In the genomic region with DNA sequence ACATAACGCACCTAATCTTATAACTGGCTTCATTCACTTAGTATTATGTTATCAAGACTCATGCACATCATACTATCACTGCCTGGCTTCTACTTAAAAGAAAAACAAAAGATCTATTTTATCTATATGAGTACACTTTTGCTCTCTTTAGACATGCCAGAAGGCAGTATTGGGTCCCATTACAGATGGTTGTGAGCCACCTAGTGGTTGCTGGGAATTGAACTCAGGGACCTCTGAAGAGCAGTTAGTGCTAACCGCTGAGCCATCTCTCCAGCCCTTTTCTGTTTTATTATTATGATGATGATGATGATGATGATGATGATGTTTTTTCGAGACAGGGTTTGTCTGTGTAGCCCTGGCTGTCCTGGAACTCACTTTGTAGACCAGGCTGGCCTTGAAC, we compare ENCODE assay signal across 8 mouse cellular contexts. TPM values are rescaled to one million over a fixed set of nuclear protein-coding genes. Genes with fewer than 3 reads are reported as not detected.
DNase-seq lines count a peak whose midpoint lies in the region; ATAC-seq and TF ChIP-seq lines count a peak whose summit lies in the region.

No protein-coding gene starts in this region.

- H3K4me3 ChIP-seq in midbrain, postnatal 0 days (ENCODE audit: low read depth, low read length) = no peak overlapping the region
- no peak overlapping the region for H3K4me3 ChIP-seq in midbrain, embryonic 10.5 days

- H3K9ac ChIP-seq in midbrain, postnatal 0 days (replicated peaks; ENCODE audit: low read length, poor library complexity, severe bottlenecking) = no peak overlapping the region

- no peaks in the 10 kb centered on the region for H3K36me3 ChIP-seq in midbrain, postnatal 0 days (ENCODE audit: insufficient read depth, low read length)
- no peaks in the 10 kb centered on the region for H3K36me3 ChIP-seq in midbrain, embryonic 10.5 days

- no peaks in the 10 kb centered on the region for H3K9me3 ChIP-seq in midbrain, postnatal 0 days (ENCODE audit: low read length)
- no peaks in the 10 kb centered on the region for H3K9me3 ChIP-seq in midbrain, embryonic 10.5 days (replicated peaks)

- H3K27ac ChIP-seq in midbrain, postnatal 0 days (ENCODE audit: low read depth, low read length) = no peak overlapping the region
- H3K27ac ChIP-seq in midbrain, embryonic 10.5 days (replicated peaks) = no peak overlapping the region

- no peaks in the 10 kb centered on the region for H3K27me3 ChIP-seq in midbrain, postnatal 0 days (ENCODE audit: insufficient read depth, low read length)
- no peaks in the 10 kb centered on the region for H3K27me3 ChIP-seq in midbrain, embryonic 10.5 days (ENCODE audit: low read depth, poor library complexity, severe bottlenecking)

- peak; percentile 43 to 69 for DNase-seq in cerebellum, postnatal 25 days
- DNase-seq in cerebellum, adult 9-10 months = no peak
- DNase-seq in midbrain, postnatal 0 days (ENCODE audit: low spot score) = peak; percentile 43
- DNase-seq in midbrain, embryonic 10.5 days (ENCODE audit: low spot score) = no peak
- DNase-seq in heart, postnatal 10 days = peak; percentile 54 to 64
- DNase-seq in lung, postnatal 14 days = peak; percentile 57
- DNase-seq in left cerebral cortex, postnatal 10 days (ENCODE audit: extremely low spot score in 1 of 2, low spot score in 2 of 2) = no peak

- no peak for ATAC-seq in midbrain, postnatal 0 days (ENCODE audit: low FRiP score)
- no peak for ATAC-seq in granulocyte monocyte progenitor cell, adult 5-6 weeks (replicated peaks; ENCODE audit: poor library complexity, severe bottlenecking)

- intact Hi-C loops in heart, postnatal 10 days (cut with DNase I) = loop anchor here (1.0 to 2.0 kb wide), 2 partner anchors 136 to 189 kb away; no protein-coding TSS in a partner anchor
- intact Hi-C loops in left cerebral cortex, postnatal 10 days (cut with DNase I) = loop anchor here (5.0 kb wide), 1 partner anchor 136 kb away; no protein-coding TSS in a partner anchor

- peak; percentile 72 for TF ChIP-seq CTCF in midbrain, postnatal 0 days (IDR thresholded peaks at IDR 0.05)

- no peak overlapping the region for H3K4me2 ChIP-seq in midbrain, postnatal 0 days (ENCODE audit: low read depth, low read length, poor library complexity, severe bottlenecking)

- H3K4me1 ChIP-seq in midbrain, postnatal 0 days (ENCODE audit: insufficient read depth, low read length) = no peaks in the 10 kb centered on the region
- H3K4me1 ChIP-seq in midbrain, embryonic 10.5 days = no peaks in the 10 kb centered on the region

- 42% methylated on average over 3 of the region's 3 CpGs for WGBS in midbrain, postnatal 0 days
- 49% methylated on average over 3 of the region's 3 CpGs for WGBS in midbrain, embryonic 10.5 days

RNA-seq across cellular contexts. Expression of gene Srcap, which starts 13.4 kb away (rescaled TPM):
- 31.7 and 50.8 TPM in 2 replicates for total RNA-seq in midbrain, postnatal 0 days (2014; rRNA removed)
- polyA plus RNA-seq in midbrain, postnatal 0 days (2015; fragmentation: Nextera tagmentation; extraction: Ambion mirVana) = 25.9 and 30.4 TPM in 2 replicates
- 52.6 and 56.1 TPM in 2 replicates for polyA plus RNA-seq in midbrain, embryonic 10.5 days (2016; fragmentation: Nextera tagmentation; extraction: Ambion mirVana)
- 10 to 100 TPM; 67.8 to 74.8 TPM for total RNA-seq in heart, postnatal 10 days (2021)
- 139 and 145 TPM in 2 replicates for total RNA-seq in granulocyte monocyte progenitor cell, adult 5-6 weeks (2014; fragmentation: Nextera tagmentation)
- total RNA-seq in granulocyte monocyte progenitor cell, adult 5-6 weeks (2017) = 20.9 and 22.9 TPM in 2 replicates
- total RNA-seq in left cerebral cortex, postnatal 10 days (2021) = 100 to 1,000 TPM; 101 to 108 TPM

RNA-seq across cellular contexts. Expression of gene Fbrs, which starts 19.4 kb away (rescaled TPM):
- 41.0 and 44.8 TPM in 2 replicates for total RNA-seq in midbrain, postnatal 0 days (2014; rRNA removed)
- 9.6 and 11.8 TPM in 2 replicates for polyA plus RNA-seq in midbrain, postnatal 0 days (2015; fragmentation: Nextera tagmentation; extraction: Ambion mirVana)
- polyA plus RNA-seq in midbrain, embryonic 10.5 days (2016; fragmentation: Nextera tagmentation; extraction: Ambion mirVana) = 8.6 and 9.6 TPM in 2 replicates
- 10 to 100 TPM; 41.6 to 42.1 TPM for total RNA-seq in heart, postnatal 10 days (2021)
- total RNA-seq in granulocyte monocyte progenitor cell, adult 5-6 weeks (2014; fragmentation: Nextera tagmentation) = 87.1 and 132 TPM in 2 replicates
- total RNA-seq in granulocyte monocyte progenitor cell, adult 5-6 weeks (2017) = 21.9 and 28.5 TPM in 2 replicates
- total RNA-seq in left cerebral cortex, postnatal 10 days (2021) = 10 to 100 TPM; 58.5 to 60.3 TPM

RNA-seq across cellular contexts. Expression of gene Gm42715, which starts 21.0 kb away (rescaled TPM):
- total RNA-seq in midbrain, postnatal 0 days (2014; rRNA removed) = 19.6 and 32.1 TPM in 2 replicates
- polyA plus RNA-seq in midbrain, postnatal 0 days (2015; fragmentation: Nextera tagmentation; extraction: Ambion mirVana) = 9.0 and 11.4 TPM in 2 replicates
- 14.3 and 18.8 TPM in 2 replicates for polyA plus RNA-seq in midbrain, embryonic 10.5 days (2016; fragmentation: Nextera tagmentation; extraction: Ambion mirVana)
- 10 to 100 TPM; 14.1 to 14.3 TPM for total RNA-seq in heart, postnatal 10 days (2021)
- total RNA-seq in granulocyte monocyte progenitor cell, adult 5-6 weeks (2014; fragmentation: Nextera tagmentation) = 25.2 and 31.5 TPM in 2 replicates
- total RNA-seq in granulocyte monocyte progenitor cell, adult 5-6 weeks (2017) = 5.7 and 6.4 TPM in 2 replicates
- 1 to 10 TPM; 8.6 to 8.7 TPM for total RNA-seq in left cerebral cortex, postnatal 10 days (2021)

RNA-seq across cellular contexts. Expression of gene Prr14, which starts 39.0 kb away (rescaled TPM):
- total RNA-seq in midbrain, postnatal 0 days (2014; rRNA removed) = 36.2 and 38.7 TPM in 2 replicates
- polyA plus RNA-seq in midbrain, postnatal 0 days (2015; fragmentation: Nextera tagmentation; extraction: Ambion mirVana) = 28.2 and 28.3 TPM in 2 replicates
- polyA plus RNA-seq in midbrain, embryonic 10.5 days (2016; fragmentation: Nextera tagmentation; extraction: Ambion mirVana) = 56.0 and 59.6 TPM in 2 replicates
- total RNA-seq in heart, postnatal 10 days (2021) = 10 to 100 TPM; 27.1 to 27.4 TPM
- 96.7 and 115 TPM in 2 replicates for total RNA-seq in granulocyte monocyte progenitor cell, adult 5-6 weeks (2014; fragmentation: Nextera tagmentation)
- total RNA-seq in granulocyte monocyte progenitor cell, adult 5-6 weeks (2017) = 23.8 and 29.0 TPM in 2 replicates
- 10 to 100 TPM; 31.9 to 33.1 TPM for total RNA-seq in left cerebral cortex, postnatal 10 days (2021)

RNA-seq across cellular contexts. Expression of gene Zfp689, which starts 49.4 kb away (rescaled TPM):
- 7.7 and 11.0 TPM in 2 replicates for total RNA-seq in midbrain, postnatal 0 days (2014; rRNA removed)
- 7.3 and 8.0 TPM in 2 replicates for polyA plus RNA-seq in midbrain, postnatal 0 days (2015; fragmentation: Nextera tagmentation; extraction: Ambion mirVana)
- 13.9 and 16.4 TPM in 2 replicates for polyA plus RNA-seq in midbrain, embryonic 10.5 days (2016; fragmentation: Nextera tagmentation; extraction: Ambion mirVana)
- 1 to 10 TPM; 2.7 to 3.0 TPM for total RNA-seq in heart, postnatal 10 days (2021)
- 0.70 and 3.9 TPM in 2 replicates for total RNA-seq in granulocyte monocyte progenitor cell, adult 5-6 weeks (2014; fragmentation: Nextera tagmentation)
- total RNA-seq in granulocyte monocyte progenitor cell, adult 5-6 weeks (2017) = 2.7 and 3.6 TPM in 2 replicates
- 1 to 10 TPM; 6.3 to 6.8 TPM for total RNA-seq in left cerebral cortex, postnatal 10 days (2021)

Comparison
In these comparisons a context has a peak if more than half of its experiments do, and no peak if none do; other contexts are left out.
1. DNase-seq: peak in cerebellum, postnatal 25 days (2 of 2), midbrain, postnatal 0 days (single experiment), heart, postnatal 10 days (2 of 2) and lung, postnatal 14 days (single experiment); none in cerebellum, adult 9-10 months (single experiment), midbrain, embryonic 10.5 days (single experiment) and left cerebral cortex, postnatal 10 days (0 of 2).